Mouse (Mus musculus): ENCODE data around the gene Dzip1l. TPM values are rescaled to one million over a fixed set of nuclear protein-coding genes. Genes with fewer than 3 reads are reported as not detected.

Gene Dzip1l
- total and polyA plus RNA-seq, 2 experiments from 2014 or later = 7.2 to 30.5 TPM

DNA sequence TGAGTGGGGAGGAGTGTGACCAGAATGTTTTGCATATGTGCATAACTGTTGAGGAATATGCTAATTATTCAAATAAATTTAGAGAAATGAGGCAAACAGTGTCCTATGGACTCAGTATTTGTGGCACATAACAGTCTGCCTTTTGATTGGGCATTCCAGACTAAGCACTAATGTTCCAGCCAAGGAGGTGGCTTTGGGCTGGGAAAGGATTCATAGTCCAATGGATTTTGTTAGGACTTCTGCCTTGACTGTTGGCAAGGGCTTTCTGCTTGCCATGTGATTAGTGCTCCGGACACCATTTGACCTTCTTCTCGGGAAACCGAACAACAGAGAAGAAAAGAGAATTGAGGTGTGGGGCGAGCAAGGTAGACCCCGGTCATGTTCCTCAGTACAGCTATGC lies 60.5 kb downstream of the Dzip1l start:
- no peak for DNase-seq (ENCODE audit: low spot score)
- WGBS = 87% methylated on average over 5 of the region's 5 CpGs
- H3K9ac ChIP-seq (replicated peaks; ENCODE audit: low read depth, low read length) = no peak overlapping the region
- H3K9me3 ChIP-seq (replicated peaks; ENCODE audit: control insufficient read depth, low read length) = no peaks in the 10 kb centered on the region
- ATAC-seq (ENCODE audit: insufficient read depth, low read depth) = no peak
- H3K27me3 ChIP-seq (ENCODE audit: control insufficient read depth, insufficient read depth, low read length) = no peaks in the 10 kb centered on the region
- TF ChIP-seq EP300 (IDR thresholded peaks at IDR 0.05; ENCODE audit: low read depth) (no peak), CTCF (IDR thresholded peaks at IDR 0.05; ENCODE audit: low read depth) (no peak)
- H3K4me3 ChIP-seq (ENCODE audit: low read depth, low read length) = no peak overlapping the region
- H3K4me1 ChIP-seq (ENCODE audit: control insufficient read depth, insufficient read depth) = no peaks in the 10 kb centered on the region
- no peaks in the 10 kb centered on the region for H3K36me3 ChIP-seq (replicated peaks; ENCODE audit: control insufficient read depth, insufficient read depth, low read length)
- H3K4me2 ChIP-seq (ENCODE audit: low read depth, low read length) = no peak overlapping the region
- H3K27ac ChIP-seq (ENCODE audit: low read depth) = no peak overlapping the region

GRCm38 (mm10) chr9:99690386-99690785 lies 61.1 kb downstream of the Dzip1l start:
- Histone ChIP-seq H3K9ac (replicated peaks; ENCODE audit: low read depth, low read length) (no peak overlapping the region), H3K4me1 (ENCODE audit: control insufficient read depth, insufficient read depth) (no peaks in the 10 kb centered on the region), H3K9me3 (replicated peaks; ENCODE audit: control insufficient read depth, low read length) (no peaks in the 10 kb centered on the region), H3K27me3 (ENCODE audit: control insufficient read depth, insufficient read depth, low read length) (no peaks in the 10 kb centered on the region), H3K4me2 (ENCODE audit: low read depth, low read length) (no peak overlapping the region), H3K36me3 (replicated peaks; ENCODE audit: control insufficient read depth, insufficient read depth, low read length) (no peaks in the 10 kb centered on the region), H3K27ac (ENCODE audit: low read depth) (no peak overlapping the region), H3K4me3 (ENCODE audit: low read depth, low read length) (no peak overlapping the region)
- 74% methylated on average over 7 of the region's 7 CpGs for WGBS
- DNase-seq (ENCODE audit: low spot score) (no peak), ATAC-seq (ENCODE audit: insufficient read depth, low read depth) (no peak)
- TF ChIP-seq EP300 (IDR thresholded peaks at IDR 0.05; ENCODE audit: low read depth) = no peak
- TF ChIP-seq CTCF (IDR thresholded peaks at IDR 0.05; ENCODE audit: low read depth) = no peak

GRCm38 (mm10) chr9:99694961-99695360 lies 65.7 kb downstream of the Dzip1l start:
- no peaks in the 10 kb centered on the region for H3K9me3 ChIP-seq (replicated peaks; ENCODE audit: control insufficient read depth, low read length)
- TF ChIP-seq EP300 (IDR thresholded peaks at IDR 0.05; ENCODE audit: low read depth) = no peak
- TF ChIP-seq CTCF (IDR thresholded peaks at IDR 0.05; ENCODE audit: low read depth) = no peak
- WGBS = 54% methylated on average over 7 of the region's 7 CpGs
- H3K27me3 ChIP-seq (ENCODE audit: control insufficient read depth, insufficient read depth, low read length) = no peaks in the 10 kb centered on the region
- no peak overlapping the region for H3K4me2 ChIP-seq (ENCODE audit: low read depth, low read length)
- DNase-seq (ENCODE audit: low spot score) (no peak), ATAC-seq (ENCODE audit: insufficient read depth, low read depth) (no peak)
- no peaks in the 10 kb centered on the region for H3K4me1 ChIP-seq (ENCODE audit: control insufficient read depth, insufficient read depth)
- H3K9ac ChIP-seq (replicated peaks; ENCODE audit: low read depth, low read length) = no peak overlapping the region
- no peak overlapping the region for H3K4me3 ChIP-seq (ENCODE audit: low read depth, low read length)
- no peak overlapping the region for H3K27ac ChIP-seq (ENCODE audit: low read depth)
- H3K36me3 ChIP-seq (replicated peaks; ENCODE audit: control insufficient read depth, insufficient read depth, low read length) = no peaks in the 10 kb centered on the region

GRCm38 (mm10) chr9:99699752-99700389 lies 70.6 kb downstream of the Dzip1l start:
- no peak for TF ChIP-seq EP300 (IDR thresholded peaks at IDR 0.05; ENCODE audit: low read depth)
- TF ChIP-seq CTCF (IDR thresholded peaks at IDR 0.05; ENCODE audit: low read depth) = no peak
- WGBS = 67% methylated on average over 2 of the region's 2 CpGs
- DNase-seq (ENCODE audit: low spot score) (no peak), ATAC-seq (ENCODE audit: insufficient read depth, low read depth) (no peak)
- Histone ChIP-seq H3K4me2 (ENCODE audit: low read depth, low read length) (no peak overlapping the region), H3K36me3 (replicated peaks; ENCODE audit: control insufficient read depth, insufficient read depth, low read length) (no peaks in the 10 kb centered on the region), H3K27ac (ENCODE audit: low read depth) (no peak overlapping the region), H3K4me3 (ENCODE audit: low read depth, low read length) (no peak overlapping the region), H3K9ac (replicated peaks; ENCODE audit: low read depth, low read length) (no peak overlapping the region), H3K9me3 (replicated peaks; ENCODE audit: control insufficient read depth, low read length) (no peaks in the 10 kb centered on the region), H3K4me1 (ENCODE audit: control insufficient read depth, insufficient read depth) (no peaks in the 10 kb centered on the region), H3K27me3 (ENCODE audit: control insufficient read depth, insufficient read depth, low read length) (no peaks in the 10 kb centered on the region)

DNA sequence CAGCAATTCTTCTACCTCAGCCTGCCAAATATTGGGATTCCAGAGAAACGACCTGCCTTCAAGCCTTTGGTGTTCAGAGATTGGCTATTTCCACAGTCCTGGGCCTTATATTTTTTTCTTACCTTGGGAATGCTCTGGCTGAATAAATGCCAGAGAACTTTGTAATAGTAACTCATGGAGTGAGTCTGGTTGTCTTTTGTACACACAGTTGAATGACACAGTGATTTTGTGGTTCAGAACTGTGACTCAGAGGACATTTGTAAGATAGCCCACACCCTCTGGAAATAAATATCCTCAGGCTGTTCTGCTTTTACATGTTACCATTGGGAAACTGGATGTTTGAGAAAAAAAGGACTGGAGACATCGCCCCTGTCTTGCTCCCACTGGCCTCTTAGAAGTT lies 71.9 kb downstream of the Dzip1l start:
- Histone ChIP-seq H3K9ac (replicated peaks; ENCODE audit: low read depth, low read length) (no peak overlapping the region), H3K36me3 (replicated peaks; ENCODE audit: control insufficient read depth, insufficient read depth, low read length) (no peaks in the 10 kb centered on the region)
- ATAC-seq (ENCODE audit: insufficient read depth, low read depth) = no peak

GRCm38 (mm10) chr9:99702215-99702614 lies 72.9 kb downstream of the Dzip1l start:
- H3K9ac ChIP-seq (replicated peaks; ENCODE audit: low read depth, low read length) = no peak overlapping the region
- H3K4me1 ChIP-seq (ENCODE audit: control insufficient read depth, insufficient read depth) = no peaks in the 10 kb centered on the region
- H3K4me3 ChIP-seq (ENCODE audit: low read depth, low read length) = no peak overlapping the region
- no peaks in the 10 kb centered on the region for H3K36me3 ChIP-seq (replicated peaks; ENCODE audit: control insufficient read depth, insufficient read depth, low read length)
- no peaks in the 10 kb centered on the region for H3K27me3 ChIP-seq (ENCODE audit: control insufficient read depth, insufficient read depth, low read length)
- no peak overlapping the region for H3K4me2 ChIP-seq (ENCODE audit: low read depth, low read length)
- no peaks in the 10 kb centered on the region for H3K9me3 ChIP-seq (replicated peaks; ENCODE audit: control insufficient read depth, low read length)
- ATAC-seq (ENCODE audit: insufficient read depth, low read depth) (no peak), DNase-seq (ENCODE audit: low spot score) (no peak)
- H3K27ac ChIP-seq (ENCODE audit: low read depth) = no peak overlapping the region
- TF ChIP-seq EP300 (IDR thresholded peaks at IDR 0.05; ENCODE audit: low read depth) (no peak), CTCF (IDR thresholded peaks at IDR 0.05; ENCODE audit: low read depth) (no peak)
- WGBS = 66% methylated on average over 6 of the region's 6 CpGs

More for the DNA sequence above, 71.9 kb downstream of the Dzip1l start:
- Histone ChIP-seq H3K9me3 (replicated peaks; ENCODE audit: control insufficient read depth, low read length) (no peaks in the 10 kb centered on the region), H3K27me3 (ENCODE audit: control insufficient read depth, insufficient read depth, low read length) (no peaks in the 10 kb centered on the region), H3K27ac (ENCODE audit: low read depth) (no peak overlapping the region), H3K4me1 (ENCODE audit: control insufficient read depth, insufficient read depth) (no peaks in the 10 kb centered on the region), H3K4me2 (ENCODE audit: low read depth, low read length) (no peak overlapping the region), H3K4me3 (ENCODE audit: low read depth, low read length) (no peak overlapping the region)
- TF ChIP-seq CTCF (IDR thresholded peaks at IDR 0.05; ENCODE audit: low read depth) (no peak), EP300 (IDR thresholded peaks at IDR 0.05; ENCODE audit: low read depth) (no peak)
- no peak for DNase-seq (ENCODE audit: low spot score)
- 77% methylated on average over 2 of the region's 2 CpGs for WGBS
